Mouse (Mus musculus) limb, embryonic 10.5 days (tissue): ENCODE measurements at regions not wholly inside any gene's neighbourhood (a gene's known extent, or its start where the extent isn't known, plus 50 kb on each side); places are given as distances from the start of the nearest gene placed in this dataset.

Source experiments
- DNase-seq: peaks from one replicate; pipeline ENCODE4 v3.0.0-alpha.2; 2017; ENCODE audit warnings: low spot score
- H3K27ac ChIP-seq: fragments of 300-500 bp; sonication (generic); 2 replicates; pipeline ENCODE4 v1.5.1; 2016; ENCODE audit warnings: mild to moderate bottlenecking
- H3K27me3 ChIP-seq: fragments of 300-500 bp; sonication (generic); 2 replicates; pipeline ENCODE4 v1.6.1; 2016; ENCODE audit warnings: low read depth, mild to moderate bottlenecking; ENCODE audit not compliant: poor library complexity, severe bottlenecking
- H3K36me3 ChIP-seq: fragments of 300-500 bp; sonication (generic); 2 replicates; pipeline ENCODE4 v1.6.1; 2016; ENCODE audit warnings: mild to moderate bottlenecking, moderate library complexity
- H3K4me1 ChIP-seq: fragments of 300-500 bp; sonication (generic); 2 replicates; pipeline ENCODE4 v1.6.1; 2016
- H3K4me3 ChIP-seq: fragments of 300-500 bp; sonication (generic); 2 replicates; pipeline ENCODE4 v1.5.1; 2016; ENCODE audit warnings: mild to moderate bottlenecking, moderate library complexity
- H3K9me3 ChIP-seq: fragments of 300-500 bp; sonication (generic); replicated peaks from 2 replicates; pipeline ENCODE4 v1.6.1; 2016; ENCODE audit warnings: mild to moderate bottlenecking
- WGBS: fragments of 180-500 bp; shearing (Covaris S2); methylation state at CpG from one replicate; pipeline ENCODE4 v1.1.7; 2016; 5-methylcytosine and 5-hydroxymethylcytosine counted together

- no peak overlapping the region for H3K4me3 ChIP-seq
- no peaks in the 10 kb centered on the region for H3K4me1 ChIP-seq
- no peaks in the 10 kb centered on the region for H3K27me3 ChIP-seq
- no peaks in the 10 kb centered on the region for H3K9me3 ChIP-seq
- H3K27ac ChIP-seq: no peak overlapping the region
- DNase-seq: no peak
- no peaks in the 10 kb centered on the region for H3K36me3 ChIP-seq
- 80% methylated on average over 2 of the region's 2 CpGs for whole genome bisulfite sequencing
Measured at GRCm38 (mm10) chr2:57772315-57772714, 225.4 kb upstream of the Galnt5 start.

- H3K9me3 ChIP-seq: no peaks in the 10 kb centered on the region
- H3K4me3 ChIP-seq: no peak overlapping the region
- no peaks in the 10 kb centered on the region for H3K36me3 ChIP-seq
- WGBS: 84% methylated on average over 5 of the region's 5 CpGs
- no peak overlapping the region for H3K27ac ChIP-seq
- no peaks in the 10 kb centered on the region for H3K4me1 ChIP-seq
- DNase-seq: no peak
- no peaks in the 10 kb centered on the region for H3K27me3 ChIP-seq
Measured at GRCm38 (mm10) chr2:57776154-57776553, 221.5 kb upstream of the Galnt5 start.

GRCm38 (mm10) chr2:57780836-57781235, 216.8 kb upstream of the Galnt5 start:
- no peak overlapping the region for H3K4me3 ChIP-seq
- no peak overlapping the region for H3K27ac ChIP-seq
- H3K9me3 ChIP-seq: no peaks in the 10 kb centered on the region
- WGBS: 95% methylated on average over 1 of the region's 1 CpGs
- no peak for DNase-seq
- no peaks in the 10 kb centered on the region for H3K27me3 ChIP-seq
- H3K36me3 ChIP-seq: no peaks in the 10 kb centered on the region
- 0 out of 2 replicates have a peak, but pooled peaks cover 3% of the 10 kb centered on the region for H3K4me1 ChIP-seq

- no peak for DNase-seq
- no peaks in the 10 kb centered on the region for H3K27me3 ChIP-seq
- 83% methylated on average over 8 of the region's 8 CpGs for WGBS
- no peaks in the 10 kb centered on the region for H3K36me3 ChIP-seq
- no peaks in the 10 kb centered on the region for H3K9me3 ChIP-seq
- H3K27ac ChIP-seq: no peak overlapping the region
- H3K4me3 ChIP-seq: no peak overlapping the region
- H3K4me1 ChIP-seq: no peaks in the 10 kb centered on the region
Measured at GRCm38 (mm10) chr2:57793519-57794296, 204.0 kb upstream of the Galnt5 start.

- 80% methylated on average over 2 of the region's 2 CpGs for WGBS
- Histone ChIP-seq H3K4me1 (no peaks in the 10 kb centered on the region), H3K9me3 (no peaks in the 10 kb centered on the region), H3K27ac (no peak overlapping the region), H3K27me3 (no peaks in the 10 kb centered on the region), H3K4me3 (no peak overlapping the region), H3K36me3 (no peaks in the 10 kb centered on the region)
- no peak for DNase-seq
Measured at GRCm38 (mm10) chr2:57799279-57799678, 198.4 kb upstream of the Galnt5 start.

- no peaks in the 10 kb centered on the region for H3K4me1 ChIP-seq
- no peak for DNase-seq
- H3K9me3 ChIP-seq: no peaks in the 10 kb centered on the region
- no peaks in the 10 kb centered on the region for H3K27me3 ChIP-seq
- no peaks in the 10 kb centered on the region for H3K36me3 ChIP-seq
- no peak overlapping the region for H3K27ac ChIP-seq
- WGBS: 80% methylated on average over 1 of the region's 1 CpGs
- no peak overlapping the region for H3K4me3 ChIP-seq
Measured at GRCm38 (mm10) chr2:57807911-57808310, 189.8 kb upstream of the Galnt5 start.

GRCm38 (mm10) chr2:57812996-57813395, 184.7 kb upstream of the Galnt5 start:
- Histone ChIP-seq H3K4me3 (no peak overlapping the region), H3K9me3 (no peaks in the 10 kb centered on the region), H3K27me3 (no peaks in the 10 kb centered on the region), H3K36me3 (no peaks in the 10 kb centered on the region), H3K4me1 (no peaks in the 10 kb centered on the region), H3K27ac (no peak overlapping the region)
- WGBS: 87% methylated on average over 1 of the region's 1 CpGs
- no peak for DNase-seq

- Histone ChIP-seq H3K4me3 (no peak overlapping the region), H3K9me3 (no peaks in the 10 kb centered on the region), H3K27ac (no peak overlapping the region), H3K4me1 (peaks cover 10% of the 10 kb centered on the region), H3K27me3 (peaks cover 5% of the 10 kb centered on the region; the same call in 1 of the 2 replicates), H3K36me3 (no peaks in the 10 kb centered on the region)
- DNase-seq: no peak
- WGBS: 68% methylated on average over 2 of the region's 2 CpGs
Measured at GRCm38 (mm10) chr2:57820343-57820742, 177.3 kb upstream of the Galnt5 start.

- Histone ChIP-seq H3K4me1 (peaks cover 10% of the 10 kb centered on the region), H3K4me3 (no peak overlapping the region), H3K27me3 (peaks cover 5% of the 10 kb centered on the region; the same call in 1 of the 2 replicates), H3K36me3 (no peaks in the 10 kb centered on the region), H3K27ac (no peak overlapping the region), H3K9me3 (no peaks in the 10 kb centered on the region)
- WGBS: 50% methylated on average over 1 of the region's 1 CpGs
- DNase-seq: no peak
Measured at GRCm38 (mm10) chr2:57820923-57821322, 176.8 kb upstream of the Galnt5 start.

- 81% methylated on average over 2 of the region's 2 CpGs for WGBS
- no peak for DNase-seq
- peaks cover 10% of the 10 kb centered on the region; the same call in 1 of the 2 replicates for H3K27me3 ChIP-seq
- H3K4me3 ChIP-seq: no peak overlapping the region
- H3K9me3 ChIP-seq: no peaks in the 10 kb centered on the region
- no peak overlapping the region for H3K27ac ChIP-seq
- H3K36me3 ChIP-seq: no peaks in the 10 kb centered on the region
- peaks cover 5% of the 10 kb centered on the region; the same call in 1 of the 2 replicates for H3K4me1 ChIP-seq
Measured at GRCm38 (mm10) chr2:57828284-57828683, 169.4 kb upstream of the Galnt5 start.

GRCm38 (mm10) chr2:57832565-57833355, 164.9 kb upstream of the Galnt5 start:
- peak; percentile 43 for DNase-seq
- H3K27me3 ChIP-seq: no peaks in the 10 kb centered on the region; the same call in 1 of the 2 replicates
- H3K9me3 ChIP-seq: no peaks in the 10 kb centered on the region
- H3K36me3 ChIP-seq: no peaks in the 10 kb centered on the region
- no peak overlapping the region for H3K27ac ChIP-seq
- H3K4me1 ChIP-seq: peaks cover 5% of the 10 kb centered on the region; the same call in 1 of the 2 replicates
- WGBS: 64% methylated on average over 12 of the region's 12 CpGs
- no peak overlapping the region for H3K4me3 ChIP-seq

GRCm38 (mm10) chr2:57845135-57845534, 152.5 kb upstream of the Galnt5 start:
- Histone ChIP-seq H3K9me3 (no peaks in the 10 kb centered on the region), H3K27me3 (no peaks in the 10 kb centered on the region), H3K27ac (no peak overlapping the region), H3K4me3 (no peak overlapping the region), H3K4me1 (peaks cover 24% of the 10 kb centered on the region), H3K36me3 (no peaks in the 10 kb centered on the region)
- no peak for DNase-seq
- WGBS: 79% methylated on average over 1 of the region's 1 CpGs

- peaks cover 32% of the 10 kb centered on the region for H3K4me1 ChIP-seq
Measured at GRCm38 (mm10) chr2:57847707-57848106, 150.0 kb upstream of the Galnt5 start.

More at GRCm38 (mm10) chr2:57847707-57848106, 150.0 kb upstream of the Galnt5 start:
- H3K4me3 ChIP-seq: no peak overlapping the region
- 0 out of 2 replicates have a peak overlapping the region, but pooled peaks have one; percentile 34 for H3K27ac ChIP-seq
- WGBS: 69% methylated on average over 4 of the region's 4 CpGs
- H3K36me3 ChIP-seq: no peaks in the 10 kb centered on the region
- H3K9me3 ChIP-seq: no peaks in the 10 kb centered on the region
- H3K27me3 ChIP-seq: no peaks in the 10 kb centered on the region
- no peak for DNase-seq
